Mouse (Mus musculus): Measurements from ENCODE around the gene Gramd1a. TPM values are rescaled to one million over a fixed set of nuclear protein-coding genes. Genes with fewer than 3 reads are reported as not detected.
A peak's percentile ranks its signal among the peaks of the same experiment; 100 is the strongest.

The Gramd1a gene
- polyA plus RNA-seq, 1 experiment from 2014 or later, result 74.5 TPM

DNA sequence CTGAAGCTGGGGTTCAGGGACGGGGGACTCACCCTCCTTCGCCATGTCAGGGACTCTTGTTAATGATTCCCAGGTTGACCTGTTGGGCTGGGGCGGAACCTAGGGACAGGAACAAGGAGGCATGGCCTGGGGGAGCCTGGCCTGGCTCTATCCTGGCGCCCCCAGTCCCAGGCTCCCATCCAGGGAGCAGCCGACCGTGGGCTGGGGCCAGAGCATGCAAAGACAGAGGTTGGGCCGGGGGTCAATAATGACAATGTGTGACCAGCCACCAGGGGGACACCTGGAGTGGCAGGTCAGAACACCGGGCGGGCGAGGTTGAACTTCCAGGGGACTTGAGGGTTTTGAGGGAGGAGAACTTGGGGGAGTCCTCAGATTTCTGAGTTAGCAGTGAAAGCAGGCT lies 41.0 kb downstream of the Gramd1a start:
- Histone ChIP-seq H3K36me3 (replicated peaks) (no peaks in the 10 kb centered on the region), H3K27ac (peak overlapping the region; percentile 80; the same call in 1 of the 2 replicates), H3K27me3 (ENCODE audit: poor library complexity, severe bottlenecking) (peaks cover 32% of the 10 kb centered on the region), H3K4me1 (peaks cover 42% of the 10 kb centered on the region), H3K4me3 (0 out of 2 replicates have a peak overlapping the region, but pooled peaks have one; percentile 19), H3K9me3 (no peaks in the 10 kb centered on the region)
- 49% methylated on average over 10 of the region's 10 CpGs for WGBS
- DNase-seq (ENCODE audit: extremely low spot score, low spot score), result no peak

DNA sequence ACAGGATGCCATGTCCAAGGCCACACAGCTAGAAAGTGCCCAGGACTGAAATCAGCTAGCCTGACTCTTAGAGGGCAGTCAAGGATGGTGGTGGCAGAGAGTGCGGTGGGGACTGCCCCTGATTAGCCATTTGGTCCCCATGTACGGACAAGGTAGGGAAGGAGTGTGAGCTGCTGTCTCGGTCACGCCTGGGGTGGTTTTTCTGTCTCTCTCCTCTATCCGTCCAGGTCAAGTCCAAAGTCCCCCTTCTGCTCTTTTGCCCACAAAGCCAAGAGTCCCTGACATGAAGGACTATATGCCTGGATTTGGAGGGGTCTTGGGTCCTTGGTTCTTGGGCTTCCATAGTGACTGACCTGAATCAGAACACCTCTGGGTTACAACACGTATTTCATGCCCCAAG lies 41.9 kb downstream of the Gramd1a start:
- H3K27ac ChIP-seq, result no peak overlapping the region
- H3K9me3 ChIP-seq, result no peaks in the 10 kb centered on the region
- no peak overlapping the region for H3K4me3 ChIP-seq
- 89% methylated on average over 6 of the region's 6 CpGs for WGBS
- H3K27me3 ChIP-seq (ENCODE audit: poor library complexity, severe bottlenecking), result peaks cover 32% of the 10 kb centered on the region
- H3K36me3 ChIP-seq (replicated peaks), result no peaks in the 10 kb centered on the region
- DNase-seq (ENCODE audit: extremely low spot score, low spot score), result no peak
- H3K4me1 ChIP-seq, result peaks cover 42% of the 10 kb centered on the region

DNA sequence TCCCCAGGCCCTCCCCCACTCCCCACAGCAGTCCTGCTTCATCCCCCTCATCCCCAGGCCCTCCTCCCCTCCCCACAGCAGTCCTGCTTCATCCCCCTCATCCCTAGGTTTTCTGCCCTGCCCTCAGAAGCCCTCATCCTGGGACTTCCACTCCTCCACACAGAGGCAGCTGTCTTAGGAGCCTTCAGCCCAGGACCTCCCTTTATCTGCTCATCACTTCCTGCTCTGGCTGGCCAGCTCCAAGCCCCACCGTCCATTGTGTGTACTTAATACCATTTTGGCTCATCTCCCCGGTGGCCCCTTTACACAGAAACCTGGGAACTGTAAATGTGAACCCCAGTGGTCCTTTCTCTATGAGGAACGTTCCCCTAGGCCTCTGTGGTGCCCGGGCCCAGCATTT lies 43.7 kb downstream of the Gramd1a start:
- Histone ChIP-seq H3K4me3 (no peak overlapping the region), H3K4me1 (peaks cover 40% of the 10 kb centered on the region), H3K27ac (0 out of 2 replicates have a peak overlapping the region, but pooled peaks have one; percentile 3), H3K9me3 (no peaks in the 10 kb centered on the region; the same call in 1 of the 2 replicates), H3K36me3 (replicated peaks) (no peaks in the 10 kb centered on the region), H3K27me3 (ENCODE audit: poor library complexity, severe bottlenecking) (peaks cover 30% of the 10 kb centered on the region)
- 25% methylated on average over 4 of the region's 4 CpGs for WGBS
- DNase-seq (ENCODE audit: extremely low spot score, low spot score), result no peak

DNA sequence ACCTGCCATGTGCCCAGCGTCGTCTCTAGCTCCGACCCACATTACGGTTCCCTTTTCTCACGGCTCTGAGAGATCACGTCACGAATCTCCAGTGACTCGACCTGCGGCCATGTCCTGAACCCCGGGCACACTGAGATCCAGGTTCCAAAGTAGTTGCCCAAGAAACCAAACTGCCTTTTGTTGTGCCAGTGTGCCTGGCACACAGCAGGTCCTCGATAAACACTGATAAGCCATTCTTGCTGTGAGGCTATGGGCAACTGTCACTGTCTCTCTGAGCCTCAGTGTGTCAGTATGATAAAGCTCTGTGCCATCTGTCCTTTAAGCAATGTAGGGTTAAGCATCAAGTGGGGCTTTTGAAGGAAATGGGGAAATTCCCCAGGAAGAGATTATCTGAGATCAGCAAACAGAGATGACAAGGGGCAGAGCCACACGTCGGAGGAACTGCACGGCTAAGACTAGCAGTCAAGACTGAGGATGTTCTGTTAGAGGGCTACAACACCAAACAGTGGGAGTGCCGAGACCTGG lies 44.8 kb downstream of the Gramd1a start:
- DNase-seq (ENCODE audit: extremely low spot score, low spot score), result no peak
- peaks cover 32% of the 10 kb centered on the region for H3K4me1 ChIP-seq
- no peaks in the 10 kb centered on the region; the same call in 1 of the 2 replicates for H3K9me3 ChIP-seq
- peaks cover 23% of the 10 kb centered on the region for H3K27me3 ChIP-seq (ENCODE audit: poor library complexity, severe bottlenecking)
- H3K4me3 ChIP-seq, result no peak overlapping the region
- H3K27ac ChIP-seq, result no peak overlapping the region
- no peaks in the 10 kb centered on the region for H3K36me3 ChIP-seq (replicated peaks)
- WGBS, result 85% methylated on average over 15 of the region's 15 CpGs

DNA sequence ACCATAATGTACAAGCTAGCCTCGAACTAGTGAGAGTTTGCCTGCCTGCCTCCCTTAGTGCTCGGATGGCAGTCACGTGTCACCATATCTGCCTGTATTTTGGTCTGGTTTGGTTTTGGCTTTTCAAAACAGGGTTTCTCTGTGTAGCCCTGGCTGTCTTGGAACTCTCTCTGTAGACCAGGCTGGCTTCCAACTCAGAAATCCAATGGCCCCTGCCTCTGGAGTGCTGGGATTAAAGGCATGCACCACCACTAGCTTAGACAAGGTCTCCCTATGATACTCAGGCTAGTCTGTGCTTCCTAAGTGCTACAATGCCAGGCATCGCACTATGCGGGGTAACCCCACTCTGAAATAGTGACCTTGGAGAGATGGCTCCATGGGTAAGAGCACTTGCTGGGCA lies 45.9 kb downstream of the Gramd1a start:
- 94% methylated on average over 5 of the region's 5 CpGs for WGBS
- no peak for DNase-seq (ENCODE audit: extremely low spot score, low spot score)
- no peak overlapping the region for H3K27ac ChIP-seq
- no peak overlapping the region for H3K4me3 ChIP-seq
- no peaks in the 10 kb centered on the region; the same call in 1 of the 2 replicates for H3K9me3 ChIP-seq
- H3K36me3 ChIP-seq (replicated peaks), result no peaks in the 10 kb centered on the region
- peaks cover 20% of the 10 kb centered on the region for H3K4me1 ChIP-seq
- peaks cover 11% of the 10 kb centered on the region for H3K27me3 ChIP-seq (ENCODE audit: poor library complexity, severe bottlenecking)

DNA sequence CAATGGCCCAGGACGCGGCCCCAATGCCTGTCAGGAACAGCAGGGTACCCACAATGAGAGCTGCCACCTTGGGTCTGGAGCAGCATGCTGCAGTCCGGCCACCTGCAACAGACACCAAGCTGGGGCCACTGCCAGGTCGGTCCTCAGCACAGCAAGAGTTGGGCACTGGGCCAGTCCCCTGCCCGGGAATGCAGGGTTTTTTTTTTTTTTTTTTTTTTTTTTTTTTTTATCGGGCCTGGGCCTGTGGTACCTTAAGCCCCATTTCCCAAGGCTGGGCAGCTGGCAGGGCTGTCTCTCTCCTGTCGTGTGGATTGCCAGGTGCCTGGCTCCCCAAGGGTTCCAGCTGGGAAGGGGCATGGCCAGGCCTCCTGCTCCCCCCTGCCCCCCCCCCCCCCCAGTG lies 46.6 kb downstream of the Gramd1a start:
- Histone ChIP-seq H3K4me1 (peaks cover 17% of the 10 kb centered on the region), H3K36me3 (replicated peaks) (no peaks in the 10 kb centered on the region), H3K27me3 (ENCODE audit: poor library complexity, severe bottlenecking) (peaks cover 4% of the 10 kb centered on the region; the same call in 1 of the 2 replicates), H3K4me3 (no peak overlapping the region), H3K27ac (no peak overlapping the region), H3K9me3 (no peaks in the 10 kb centered on the region; the same call in 1 of the 2 replicates)
- 71% methylated on average over 4 of the region's 7 CpGs for WGBS
- DNase-seq (ENCODE audit: extremely low spot score, low spot score), result no peak

DNA sequence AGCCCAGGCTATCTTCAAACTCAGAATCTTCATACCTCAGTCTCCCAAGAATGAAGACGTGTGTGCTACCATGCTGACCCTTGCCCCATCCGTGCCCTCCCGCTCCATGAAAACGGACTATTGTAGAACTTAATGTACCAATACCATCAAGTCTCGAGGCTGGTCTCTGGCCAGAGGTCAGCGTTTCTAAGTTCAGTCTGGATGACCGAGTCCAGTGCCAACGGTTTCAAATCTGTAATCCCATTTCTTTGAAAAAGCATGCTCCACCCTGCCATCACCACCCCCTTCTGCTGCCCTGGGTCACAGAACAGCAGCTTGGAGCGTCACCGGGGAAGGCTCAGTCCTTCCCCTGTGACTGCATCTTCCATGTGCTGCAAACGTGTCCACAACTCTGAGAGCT lies 47.9 kb downstream of the Gramd1a start:
- peaks cover 14% of the 10 kb centered on the region for H3K4me1 ChIP-seq
- WGBS, result 89% methylated on average over 11 of the region's 11 CpGs
- H3K36me3 ChIP-seq (replicated peaks), result no peaks in the 10 kb centered on the region
- no peaks in the 10 kb centered on the region for H3K27me3 ChIP-seq (ENCODE audit: poor library complexity, severe bottlenecking)
- DNase-seq (ENCODE audit: extremely low spot score, low spot score), result no peak
- no peak overlapping the region for H3K4me3 ChIP-seq
- H3K9me3 ChIP-seq, result no peaks in the 10 kb centered on the region; the same call in 1 of the 2 replicates
- no peak overlapping the region for H3K27ac ChIP-seq

DNA sequence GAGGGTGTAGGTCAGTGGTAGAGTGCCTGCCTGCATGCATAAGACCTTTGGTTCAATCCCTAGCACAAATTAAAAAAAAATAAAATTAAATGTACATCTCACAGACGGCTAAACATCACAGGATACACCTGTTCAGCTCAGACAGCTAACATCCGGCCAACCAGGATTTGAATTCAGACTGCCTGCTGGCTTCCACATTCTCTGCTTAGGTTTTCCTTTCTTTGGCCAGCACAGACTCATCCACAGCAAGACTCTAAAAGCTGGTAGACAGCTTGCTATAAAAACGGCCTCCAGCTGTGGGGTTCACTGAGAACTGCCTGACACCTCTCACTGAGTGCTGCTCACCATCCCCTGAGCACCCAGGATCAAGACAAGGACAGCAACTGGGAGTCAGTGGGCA lies 49.5 kb downstream of the Gramd1a start:
- no peaks in the 10 kb centered on the region for H3K27me3 ChIP-seq (ENCODE audit: poor library complexity, severe bottlenecking)
- no peaks in the 10 kb centered on the region; the same call in 1 of the 2 replicates for H3K9me3 ChIP-seq
- no peaks in the 10 kb centered on the region for H3K36me3 ChIP-seq (replicated peaks)
- H3K27ac ChIP-seq, result no peak overlapping the region
- H3K4me3 ChIP-seq, result no peak overlapping the region
- WGBS, result 65% methylated on average over 3 of the region's 3 CpGs
- no peak for DNase-seq (ENCODE audit: extremely low spot score, low spot score)
- no peaks in the 10 kb centered on the region for H3K4me1 ChIP-seq

DNA sequence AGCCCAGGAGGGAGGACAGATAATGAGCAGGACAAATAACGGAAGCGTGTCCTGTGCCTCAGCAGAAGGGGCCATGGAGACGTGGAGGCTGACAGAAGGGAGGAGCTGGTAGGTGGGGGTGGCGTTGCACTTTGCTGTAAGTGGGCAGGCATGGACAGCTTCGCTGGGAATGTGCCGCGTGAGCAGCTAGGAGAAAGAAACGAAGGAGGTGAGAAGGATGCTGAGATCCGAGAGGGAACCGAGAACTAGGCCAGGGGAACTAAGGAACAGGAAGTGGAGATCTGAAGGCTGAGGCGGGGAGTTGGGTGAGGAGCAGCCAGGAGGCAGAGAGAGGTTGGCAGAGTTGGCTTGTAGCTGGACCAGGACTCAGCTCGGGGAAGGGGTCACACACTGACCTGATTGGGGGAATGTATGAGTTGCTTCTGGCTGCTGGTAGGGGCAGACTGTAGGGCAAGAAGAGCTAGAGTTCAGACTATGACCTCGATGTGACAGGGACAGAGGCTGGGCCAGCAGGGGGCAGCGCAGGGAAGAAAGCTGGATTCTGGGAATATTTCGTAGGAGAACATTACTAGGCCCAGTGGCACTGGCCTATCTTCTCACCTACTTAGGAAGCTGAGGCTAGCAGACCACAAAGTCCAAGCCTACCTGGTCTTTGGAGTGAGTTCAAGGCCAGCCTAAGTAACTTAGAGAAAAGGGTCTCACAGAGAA lies 50.5 kb downstream of the Gramd1a start:
- no peaks in the 10 kb centered on the region for H3K27me3 ChIP-seq (ENCODE audit: poor library complexity, severe bottlenecking)
- H3K36me3 ChIP-seq (replicated peaks), result no peaks in the 10 kb centered on the region
- 78% methylated on average over 15 of the region's 15 CpGs for WGBS
- no peak overlapping the region for H3K27ac ChIP-seq
- no peaks in the 10 kb centered on the region; the same call in 1 of the 2 replicates for H3K9me3 ChIP-seq
- peak; percentile 41 for DNase-seq (ENCODE audit: extremely low spot score, low spot score)
- no peak overlapping the region for H3K4me3 ChIP-seq
- H3K4me1 ChIP-seq, result no peaks in the 10 kb centered on the region

DNA sequence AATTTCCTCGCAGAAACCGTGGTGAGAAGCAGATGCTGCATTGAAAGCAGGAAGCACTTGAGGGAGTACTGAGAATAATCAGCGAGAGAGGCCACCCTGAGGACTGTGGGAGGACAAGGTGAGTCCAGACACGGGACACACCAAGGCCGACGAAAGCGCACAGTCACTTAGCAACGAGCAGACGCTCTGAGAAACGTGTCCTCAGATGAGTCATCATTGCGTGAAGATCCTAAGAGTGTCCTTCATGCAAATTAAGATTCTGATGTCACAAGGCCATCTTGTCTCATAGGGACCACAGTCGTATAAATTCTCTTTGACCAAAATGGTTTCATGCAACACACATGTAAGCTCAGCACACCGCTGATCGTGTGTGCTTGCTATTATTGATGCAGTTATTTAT lies 54.9 kb downstream of the Gramd1a start:
- Histone ChIP-seq H3K9me3 (no peaks in the 10 kb centered on the region), H3K36me3 (replicated peaks) (no peaks in the 10 kb centered on the region), H3K27ac (no peak overlapping the region), H3K27me3 (ENCODE audit: poor library complexity, severe bottlenecking) (no peaks in the 10 kb centered on the region), H3K4me1 (peaks cover 11% of the 10 kb centered on the region), H3K4me3 (no peak overlapping the region)
- DNase-seq (ENCODE audit: extremely low spot score, low spot score), result no peak
- WGBS, result 89% methylated on average over 14 of the region's 14 CpGs

DNA sequence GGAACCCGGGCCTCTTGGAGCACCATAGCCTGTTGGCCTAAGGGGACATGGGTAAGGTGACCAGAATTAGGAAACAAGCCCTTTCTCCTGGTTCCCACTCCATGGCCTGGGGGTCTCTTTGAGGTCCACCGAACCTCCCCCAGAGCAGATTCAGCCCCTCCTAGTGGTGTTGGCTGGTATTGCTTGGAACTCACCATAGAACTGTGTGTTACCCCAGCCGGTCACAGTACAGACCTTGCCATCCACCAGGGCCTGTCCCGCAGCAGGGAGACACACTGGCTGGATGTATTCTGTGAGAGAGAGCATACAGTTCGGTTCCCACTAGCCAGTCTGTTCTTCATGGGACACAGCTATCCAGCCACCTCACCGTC lies 56.1 kb downstream of the Gramd1a start:
- DNase-seq (ENCODE audit: extremely low spot score, low spot score), result no peak
- no peak overlapping the region for H3K27ac ChIP-seq
- no peak overlapping the region for H3K4me3 ChIP-seq
- H3K27me3 ChIP-seq (ENCODE audit: poor library complexity, severe bottlenecking), result no peaks in the 10 kb centered on the region
- no peaks in the 10 kb centered on the region for H3K9me3 ChIP-seq
- H3K4me1 ChIP-seq, result peaks cover 11% of the 10 kb centered on the region
- 90% methylated on average over 6 of the region's 6 CpGs for WGBS
- no peaks in the 10 kb centered on the region for H3K36me3 ChIP-seq (replicated peaks)

DNA sequence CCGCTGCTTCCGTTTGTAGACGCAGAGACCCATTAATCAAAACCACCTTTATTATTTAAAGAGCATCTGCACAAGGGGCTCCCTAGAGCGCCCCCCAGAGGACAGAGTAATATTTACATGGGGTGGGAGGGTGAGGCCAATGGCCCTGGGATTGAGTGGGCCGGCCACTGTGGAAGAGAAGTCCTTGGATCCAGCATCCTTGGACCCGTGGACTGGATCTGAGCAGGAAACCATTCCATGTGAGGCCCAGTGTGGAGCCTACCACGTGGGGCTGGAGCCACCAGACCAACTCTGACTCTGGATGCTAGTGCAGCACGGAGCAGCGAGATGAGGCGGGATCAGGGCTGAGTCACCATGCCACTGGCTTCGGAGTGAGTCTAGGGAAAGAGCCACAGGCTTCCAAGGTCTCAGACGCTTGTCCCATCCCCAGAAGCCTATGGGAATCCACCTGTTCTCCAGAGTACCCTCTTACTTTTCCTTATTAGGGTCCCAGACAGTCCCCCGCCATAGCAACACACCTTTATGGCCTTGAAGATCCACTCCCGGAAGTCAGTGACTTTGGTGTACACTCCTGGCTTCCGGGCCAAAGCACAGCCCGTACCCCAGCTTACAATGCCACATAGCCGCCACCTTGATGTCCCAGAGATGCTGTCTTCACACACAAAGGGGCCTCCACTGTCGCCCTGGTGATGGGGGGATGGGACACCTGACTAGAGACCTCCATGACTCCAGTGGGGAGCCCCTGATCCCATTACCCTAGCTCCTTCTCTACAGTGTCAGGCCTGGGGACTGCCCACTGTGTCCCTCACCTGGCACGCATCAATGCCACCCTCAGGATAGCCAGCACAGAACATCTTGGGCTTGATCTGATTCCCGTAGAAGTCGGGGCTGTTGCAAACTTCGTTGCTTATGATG lies 56.7 kb downstream of the Gramd1a start:
- DNase-seq (ENCODE audit: extremely low spot score, low spot score), result no peak
- 79% methylated on average over 22 of the region's 22 CpGs for WGBS
- Histone ChIP-seq H3K4me3 (no peak overlapping the region), H3K9me3 (no peaks in the 10 kb centered on the region), H3K27me3 (ENCODE audit: poor library complexity, severe bottlenecking) (no peaks in the 10 kb centered on the region), H3K36me3 (replicated peaks) (no peaks in the 10 kb centered on the region), H3K27ac (no peak overlapping the region), H3K4me1 (peaks cover 11% of the 10 kb centered on the region)

All from forebrain, embryonic 10.5 days (tissue).